Mouse (Mus musculus) limb, embryonic 14.5 days (tissue): ENCODE results near the gene Lpcat1. TPM values are rescaled to one million over a fixed set of nuclear protein-coding genes. Genes with fewer than 3 reads are reported as not detected.

Experiments used
- ATAC-seq: fragments of 200-750 bp; cut with Nextera tagmentation; 2 replicates; pipeline ENCODE4 v1.8.0; 2017; ENCODE audit warnings: low read depth, moderate number of reproducible peaks, moderate TSS enrichment; ENCODE audit not compliant: low FRiP score
- DNase-seq: peaks from one replicate; pipeline ENCODE4 v3.0.0-alpha.2; 2015; ENCODE audit warnings: low spot score
- H3K27ac ChIP-seq: fragments of 300-500 bp; sonication (generic); replicated peaks from 2 replicates; pipeline ENCODE4 v1.5.1; 2014; ENCODE audit warnings: low read depth, mild to moderate bottlenecking, low read length, moderate library complexity, mixed read lengths
- H3K27me3 ChIP-seq: fragments of 300-500 bp; sonication (generic); 2 replicates; pipeline ENCODE4 v1.6.1; 2014; ENCODE audit warnings: low read length, mixed read lengths; ENCODE audit not compliant: control insufficient read depth, insufficient read depth
- H3K36me3 ChIP-seq: fragments of 300-500 bp; sonication (generic); 2 replicates; pipeline ENCODE4 v1.6.1; 2014; ENCODE audit warnings: mild to moderate bottlenecking, low read length, moderate library complexity, mixed read lengths; ENCODE audit not compliant: control insufficient read depth, insufficient read depth
- H3K4me1 ChIP-seq: fragments of 300-500 bp; sonication (generic); 2 replicates; pipeline ENCODE4 v1.6.1; 2014; ENCODE audit warnings: antibody characterized with exemption, low read length, mixed read lengths; ENCODE audit not compliant: control insufficient read depth, insufficient read depth
- H3K4me2 ChIP-seq: fragments of 300-500 bp; sonication (generic); replicated peaks from 2 replicates; pipeline ENCODE4 v1.6.1; 2014; ENCODE audit warnings: low read depth, mild to moderate bottlenecking, low read length, moderate library complexity; ENCODE audit not compliant: severe bottlenecking
- H3K4me3 ChIP-seq: fragments of 300-500 bp; sonication (generic); replicated peaks from 2 replicates; pipeline ENCODE4 v1.5.1; 2014; ENCODE audit warnings: low read length
- H3K9ac ChIP-seq: fragments of 300-500 bp; sonication (generic); 2 replicates; pipeline ENCODE4 v1.6.1; 2014; ENCODE audit warnings: mild to moderate bottlenecking, low read depth, low read length, moderate library complexity; ENCODE audit not compliant: severe bottlenecking
- H3K9me3 ChIP-seq: fragments of 300-500 bp; sonication (generic); 2 replicates; pipeline ENCODE4 v1.6.1; 2016; ENCODE audit warnings: low read length; ENCODE audit not compliant: control insufficient read depth
- POLR2A ChIP-seq: fragments of 200-500 bp; IDR thresholded peaks from 2 replicates; pipeline ENCODE4 v1.8.0; 2012; ENCODE audit warnings: inconsistent platforms, mild to moderate bottlenecking, moderate library complexity, borderline replicate concordance; ENCODE audit not compliant: insufficient read depth, insufficient read length; ENCODE audit errors: extremely low read depth
- WGBS: fragments of 180-500 bp; shearing (Covaris S2); extraction: QIAGEN DNeasy Blood & Tissue Kit; methylation state at CpG from one replicate; pipeline ENCODE4 v1.1.7; 2014; 5-methylcytosine and 5-hydroxymethylcytosine counted together
- polyA plus RNA-seq, 2 experiments: library from polyadenylated mRNA; depleted of rRNA in 1 of 2; stranded (reverse) in 1 of 2; unstranded in 1 of 2; fragments of >200 nt; fragmentation: Nextera tagmentation in 1 of 2; extraction: Ambion mirVana in 1 of 2; gene quantifications; 2 replicates each; pipeline versions ENCODE4 v1.2.1 to v1.2.3; 2012 to 2014

Lpcat1 gene
- polyA plus RNA-seq, 2 experiments = 43.2 to 51.7 TPM

DNA sequence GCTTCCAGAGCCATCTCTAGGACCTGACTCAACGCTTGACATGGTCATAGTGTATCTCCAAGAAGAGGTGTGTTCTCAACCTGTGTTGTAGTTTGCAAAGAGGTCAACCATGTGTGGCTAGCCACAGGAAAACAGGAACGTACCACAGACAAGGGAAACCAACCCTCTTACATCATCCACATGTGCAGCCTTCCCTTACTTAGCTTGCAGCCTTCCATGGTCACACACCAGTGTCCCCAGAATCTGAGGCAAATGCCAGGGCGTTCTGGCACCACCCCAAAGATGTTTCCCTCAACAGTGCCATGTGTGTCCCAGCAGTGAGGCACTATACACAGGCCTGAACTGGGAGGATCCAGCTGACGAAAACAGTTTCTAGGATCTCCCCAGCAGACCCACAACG, 9.3 kb downstream of the Lpcat1 start:
- WGBS = 82% methylated on average over 5 of the region's 5 CpGs
- Histone ChIP-seq H3K4me2 (no peak overlapping the region), H3K4me1 (peaks cover 6% of the 10 kb centered on the region; the same call in 1 of the 2 replicates), H3K36me3 (peaks cover 5% of the 10 kb centered on the region; the same call in 1 of the 2 replicates), H3K4me3 (no peak overlapping the region), H3K9ac (no peak overlapping the region), H3K27me3 (no peaks in the 10 kb centered on the region), H3K27ac (no peak overlapping the region), H3K9me3 (no peaks in the 10 kb centered on the region)
- ATAC-seq (no peak), DNase-seq (no peak)
- TF ChIP-seq POLR2A = no peak

DNA sequence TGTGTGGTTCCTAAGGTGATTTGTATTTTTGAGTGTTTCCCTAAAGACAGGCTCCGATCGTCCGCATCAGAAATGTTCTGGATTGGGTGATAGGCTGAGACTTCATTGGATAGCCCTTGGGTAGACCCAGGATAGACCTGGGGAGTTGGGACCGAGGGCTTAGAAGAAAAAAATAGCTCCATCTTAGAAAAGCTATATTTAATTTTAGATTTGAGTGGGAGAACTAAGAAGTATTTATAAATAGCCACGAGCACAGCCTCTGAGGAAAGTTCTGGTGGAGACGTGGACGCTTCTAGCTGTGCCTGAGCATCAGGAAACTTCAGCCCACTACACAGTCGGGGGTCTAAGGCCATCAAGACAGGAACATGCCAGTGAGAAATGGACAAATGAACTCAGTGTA, 9.8 kb downstream of the Lpcat1 start:
- no peak for TF ChIP-seq POLR2A
- Histone ChIP-seq H3K36me3 (peaks cover 5% of the 10 kb centered on the region; the same call in 1 of the 2 replicates), H3K4me2 (no peak overlapping the region), H3K27ac (no peak overlapping the region), H3K4me3 (no peak overlapping the region), H3K9me3 (no peaks in the 10 kb centered on the region), H3K9ac (no peak overlapping the region), H3K27me3 (no peaks in the 10 kb centered on the region), H3K4me1 (peaks cover 6% of the 10 kb centered on the region; the same call in 1 of the 2 replicates)
- ATAC-seq (no peak), DNase-seq (no peak)
- WGBS = 78% methylated on average over 8 of the region's 8 CpGs

- WGBS = 68% methylated on average over 2 of the region's 2 CpGs
- no peaks in the 10 kb centered on the region for H3K9me3 ChIP-seq
- TF ChIP-seq POLR2A = no peak
- H3K27ac ChIP-seq = no peak overlapping the region
- H3K4me2 ChIP-seq = no peak overlapping the region
- DNase-seq (no peak), ATAC-seq (no peak)
- H3K27me3 ChIP-seq = no peaks in the 10 kb centered on the region
- H3K36me3 ChIP-seq = peaks cover 5% of the 10 kb centered on the region; the same call in 1 of the 2 replicates
- no peak overlapping the region for H3K9ac ChIP-seq
- no peak overlapping the region for H3K4me3 ChIP-seq
- H3K4me1 ChIP-seq = peaks cover 6% of the 10 kb centered on the region; the same call in 1 of the 2 replicates
Measured at GRCm38 (mm10) chr13:73477841-73478240, 10.8 kb downstream of the Lpcat1 start.

GRCm38 (mm10) chr13:73482476-73482875, 15.5 kb downstream of the Lpcat1 start:
- WGBS = 83% methylated on average over 7 of the region's 7 CpGs
- no peak for DNase-seq
- H3K36me3 ChIP-seq = peaks cover 22% of the 10 kb centered on the region
- no peak overlapping the region for H3K9ac ChIP-seq
- peaks cover 3% of the 10 kb centered on the region; the same call in 1 of the 2 replicates for H3K9me3 ChIP-seq
- no peak overlapping the region for H3K4me3 ChIP-seq
- no peak overlapping the region for H3K27ac ChIP-seq
- no peak overlapping the region for H3K4me2 ChIP-seq
- H3K27me3 ChIP-seq = no peaks in the 10 kb centered on the region
- H3K4me1 ChIP-seq = no peaks in the 10 kb centered on the region
- no peak for TF ChIP-seq POLR2A
- ATAC-seq = no peak

DNA sequence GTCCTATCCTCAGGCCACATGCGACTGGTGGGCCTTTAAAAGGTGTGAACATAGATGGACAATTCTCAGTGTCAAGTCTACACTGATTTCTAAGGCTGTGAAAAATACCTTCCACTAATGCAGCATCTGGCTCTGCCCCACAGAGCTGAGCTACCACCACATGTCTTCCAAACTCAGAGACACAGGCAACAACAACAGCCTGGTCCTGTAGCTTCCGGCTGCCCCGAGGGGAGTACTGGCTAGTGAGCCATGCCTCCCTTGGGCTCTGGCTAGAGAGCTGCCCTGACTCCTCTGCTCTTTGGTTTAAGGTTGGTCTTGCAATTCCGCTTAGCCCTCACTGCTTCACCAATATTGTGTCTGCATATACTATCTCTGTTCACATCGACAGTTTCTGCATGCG, 16.3 kb downstream of the Lpcat1 start:
- H3K36me3 ChIP-seq = peaks cover 22% of the 10 kb centered on the region
- 92% methylated on average over 6 of the region's 6 CpGs for WGBS

More for the DNA sequence above, 16.3 kb downstream of the Lpcat1 start:
- H3K27ac ChIP-seq = no peak overlapping the region
- DNase-seq (no peak), ATAC-seq (no peak)
- no peak overlapping the region for H3K9ac ChIP-seq
- no peak overlapping the region for H3K4me2 ChIP-seq
- H3K4me1 ChIP-seq = no peaks in the 10 kb centered on the region
- peaks cover 3% of the 10 kb centered on the region; the same call in 1 of the 2 replicates for H3K9me3 ChIP-seq
- no peak for TF ChIP-seq POLR2A
- no peaks in the 10 kb centered on the region for H3K27me3 ChIP-seq
- no peak overlapping the region for H3K4me3 ChIP-seq
